Mouse (Mus musculus): ENCODE measurements at regions not wholly inside any gene's neighbourhood (a gene's known extent, or its start where the extent isn't known, plus 50 kb on each side); places are given as distances from the start of the nearest gene placed in this dataset.
"Not testable (repeated sequence)": the region's sequence is repeated elsewhere in the genome, so short reads cannot be mapped to it uniquely, and the experiment has no call there.

GRCm38 (mm10) chr12:25492483-25493190 lies 395.7 kb upstream of the Id2 start:
- H3K4me1 ChIP-seq (replicated peaks; ENCODE audit: control insufficient read depth, insufficient read depth), result no peaks in the 10 kb centered on the region
- WGBS, result 89% methylated on average over 3 of the region's 3 CpGs
- no peak for TF ChIP-seq CTCF (IDR thresholded peaks at IDR 0.05; ENCODE audit: low read depth)
- no peak for TF ChIP-seq EP300 (optimal IDR thresholded peaks at IDR 0.05)
- H3K4me2 ChIP-seq (replicated peaks; ENCODE audit: low read depth), result no peak overlapping the region
- H3K27me3 ChIP-seq (ENCODE audit: control insufficient read depth, insufficient read depth, low read length), result no peaks in the 10 kb centered on the region
- DNase-seq (ENCODE audit: low spot score), result no peak
- H3K36me3 ChIP-seq (ENCODE audit: control insufficient read depth, insufficient read depth, low read length), result no peaks in the 10 kb centered on the region
- no peak overlapping the region for H3K9ac ChIP-seq (ENCODE audit: low read length)
- no peaks in the 10 kb centered on the region for H3K9me3 ChIP-seq (ENCODE audit: control insufficient read depth, low read length)
- no peak for ATAC-seq (ENCODE audit: low FRiP score, low TSS enrichment)
- H3K27ac ChIP-seq (replicated peaks), result no peak overlapping the region
- H3K4me3 ChIP-seq (ENCODE audit: low read depth, low read length), result no peak overlapping the region

- no peak for TF ChIP-seq EP300 (optimal IDR thresholded peaks at IDR 0.05)
- TF ChIP-seq CTCF (IDR thresholded peaks at IDR 0.05; ENCODE audit: low read depth), result no peak
- no peaks in the 10 kb centered on the region for H3K27me3 ChIP-seq (ENCODE audit: control insufficient read depth, insufficient read depth, low read length)
These were observed 378.3 kb upstream of the Id2 start for GRCm38 (mm10) chr12:25475180-25475758.

GRCm38 (mm10) chr12:25469181-25469580 lies 372.2 kb upstream of the Id2 start:
- ATAC-seq (ENCODE audit: low FRiP score, low TSS enrichment) (no peak), DNase-seq (ENCODE audit: low spot score) (no peak)
- no peak overlapping the region for H3K9ac ChIP-seq (ENCODE audit: low read length)
- H3K4me3 ChIP-seq (ENCODE audit: low read depth, low read length), result no peak overlapping the region
- WGBS, result 86% methylated on average over 10 of the region's 10 CpGs
- H3K9me3 ChIP-seq (ENCODE audit: control insufficient read depth, low read length), result no peaks in the 10 kb centered on the region
- no peaks in the 10 kb centered on the region for H3K27me3 ChIP-seq (ENCODE audit: control insufficient read depth, insufficient read depth, low read length)
- H3K4me2 ChIP-seq (replicated peaks; ENCODE audit: low read depth), result no peak overlapping the region
- no peaks in the 10 kb centered on the region for H3K4me1 ChIP-seq (replicated peaks; ENCODE audit: control insufficient read depth, insufficient read depth)
- no peaks in the 10 kb centered on the region for H3K36me3 ChIP-seq (ENCODE audit: control insufficient read depth, insufficient read depth, low read length)
- no peak overlapping the region for H3K27ac ChIP-seq (replicated peaks)
- TF ChIP-seq CTCF (IDR thresholded peaks at IDR 0.05; ENCODE audit: low read depth), result no peak
- no peak for TF ChIP-seq EP300 (optimal IDR thresholded peaks at IDR 0.05)

More at GRCm38 (mm10) chr12:25475180-25475758, 378.3 kb upstream of the Id2 start:
- DNase-seq (ENCODE audit: low spot score) (no peak), ATAC-seq (ENCODE audit: low FRiP score, low TSS enrichment) (no peak)
- Histone ChIP-seq H3K27ac (replicated peaks) (no peak overlapping the region), H3K4me1 (replicated peaks; ENCODE audit: control insufficient read depth, insufficient read depth) (no peaks in the 10 kb centered on the region), H3K4me2 (replicated peaks; ENCODE audit: low read depth) (no peak overlapping the region; the same call in 1 of the 2 replicates), H3K9me3 (ENCODE audit: control insufficient read depth, low read length) (no peaks in the 10 kb centered on the region), H3K36me3 (ENCODE audit: control insufficient read depth, insufficient read depth, low read length) (no peaks in the 10 kb centered on the region), H3K9ac (ENCODE audit: low read length) (no peak overlapping the region), H3K4me3 (ENCODE audit: low read depth, low read length) (no peak overlapping the region)
- 20% methylated on average over 10 of the region's 10 CpGs for WGBS

DNA sequence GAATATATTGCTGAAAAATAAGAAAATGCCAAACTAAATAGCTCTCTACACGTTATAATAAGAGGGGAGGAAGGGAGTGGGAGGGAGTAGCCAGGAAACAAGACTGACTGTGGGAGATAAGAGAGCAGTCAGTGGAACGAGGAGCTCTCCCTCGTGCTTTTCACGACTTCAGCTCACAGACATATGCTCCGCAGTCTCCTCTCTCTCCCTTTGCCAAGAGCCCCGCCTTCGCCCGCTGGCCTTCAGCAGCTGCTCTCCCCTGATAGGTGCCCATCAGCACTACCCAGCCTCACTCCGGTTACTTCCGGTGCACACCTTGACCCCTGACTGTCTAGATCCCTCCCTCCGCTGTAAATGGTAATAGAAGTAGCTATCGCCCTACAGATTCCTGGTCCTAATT lies 370.8 kb upstream of the Id2 start:
- no peak overlapping the region for H3K27ac ChIP-seq (replicated peaks)
- DNase-seq (ENCODE audit: low spot score) (no peak), ATAC-seq (ENCODE audit: low FRiP score, low TSS enrichment) (no peak)
- no peak overlapping the region for H3K4me2 ChIP-seq (replicated peaks; ENCODE audit: low read depth)
- no peaks in the 10 kb centered on the region for H3K4me1 ChIP-seq (replicated peaks; ENCODE audit: control insufficient read depth, insufficient read depth)
- 63% methylated on average over 12 of the region's 12 CpGs for WGBS
- no peaks in the 10 kb centered on the region for H3K36me3 ChIP-seq (ENCODE audit: control insufficient read depth, insufficient read depth, low read length)
- H3K9ac ChIP-seq (ENCODE audit: low read length), result no peak overlapping the region
- H3K4me3 ChIP-seq (ENCODE audit: low read depth, low read length), result no peak overlapping the region
- TF ChIP-seq EP300 (optimal IDR thresholded peaks at IDR 0.05) (no peak), CTCF (IDR thresholded peaks at IDR 0.05; ENCODE audit: low read depth) (no peak)
- H3K27me3 ChIP-seq (ENCODE audit: control insufficient read depth, insufficient read depth, low read length), result no peaks in the 10 kb centered on the region
- H3K9me3 ChIP-seq (ENCODE audit: control insufficient read depth, low read length), result no peaks in the 10 kb centered on the region

DNA sequence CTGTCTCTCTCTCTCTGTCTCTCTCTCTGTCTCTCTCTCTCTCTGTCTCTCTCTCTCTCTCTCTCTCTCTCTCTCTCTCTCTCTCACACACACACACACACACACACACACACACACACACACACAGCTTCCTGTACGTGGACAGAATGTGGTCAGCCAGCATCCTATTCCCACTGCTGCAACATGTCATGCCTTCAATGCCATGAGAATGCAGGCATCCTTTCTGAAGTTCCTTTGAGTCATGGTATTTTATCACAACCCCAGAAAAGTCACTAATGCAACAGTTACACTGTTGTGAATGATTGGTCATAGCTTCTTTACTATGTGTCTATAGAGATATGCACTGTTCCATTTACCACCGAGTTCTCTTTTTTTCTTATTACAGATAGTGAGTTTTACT lies 365.8 kb upstream of the Id2 start:
- H3K4me2 ChIP-seq (replicated peaks; ENCODE audit: low read depth); H3K36me3 ChIP-seq (ENCODE audit: control insufficient read depth, insufficient read depth, low read length); DNase-seq (ENCODE audit: low spot score); H3K27ac ChIP-seq (replicated peaks); H3K4me1 ChIP-seq (replicated peaks; ENCODE audit: control insufficient read depth, insufficient read depth); H3K27me3 ChIP-seq (ENCODE audit: control insufficient read depth, insufficient read depth, low read length); H3K9ac ChIP-seq (ENCODE audit: low read length); H3K4me3 ChIP-seq (ENCODE audit: low read depth, low read length); H3K9me3 ChIP-seq (ENCODE audit: control insufficient read depth, low read length); ATAC-seq (ENCODE audit: low FRiP score, low TSS enrichment): not testable (repeated sequence)
- WGBS, result 68% methylated on average over 2 of the region's 2 CpGs

- DNase-seq (ENCODE audit: low spot score), result no peak
- no peak overlapping the region for H3K9ac ChIP-seq (ENCODE audit: low read length)
- H3K4me3 ChIP-seq (ENCODE audit: low read depth, low read length), result no peak overlapping the region
- WGBS, result 84% methylated on average over 7 of the region's 7 CpGs
- no peak for ATAC-seq (ENCODE audit: low FRiP score, low TSS enrichment)
- H3K9me3 ChIP-seq (ENCODE audit: control insufficient read depth, low read length), result no peaks in the 10 kb centered on the region
- no peaks in the 10 kb centered on the region for H3K4me1 ChIP-seq (replicated peaks; ENCODE audit: control insufficient read depth, insufficient read depth)
- H3K27ac ChIP-seq (replicated peaks), result no peak overlapping the region
- H3K36me3 ChIP-seq (ENCODE audit: control insufficient read depth, insufficient read depth, low read length), result no peaks in the 10 kb centered on the region
- no peak overlapping the region for H3K4me2 ChIP-seq (replicated peaks; ENCODE audit: low read depth)
- H3K27me3 ChIP-seq (ENCODE audit: control insufficient read depth, insufficient read depth, low read length), result no peaks in the 10 kb centered on the region
- TF ChIP-seq CTCF (IDR thresholded peaks at IDR 0.05; ENCODE audit: low read depth), result no peak
- no peak for TF ChIP-seq EP300 (optimal IDR thresholded peaks at IDR 0.05)
These were observed 358.5 kb upstream of the Id2 start for GRCm38 (mm10) chr12:25455281-25455989.

Measured in stomach, postnatal 0 days (tissue).